Mouse (Mus musculus): ENCODE measurements around the gene Olfr620.

Olfr620 gene

GRCm38 (mm10) chr7:103612434-103612833, at the start of gene Olfr620:
TSS of gene Olfr620 (minus strand) at chr7:103612534.
- DNase-seq, result no peak

DNA sequence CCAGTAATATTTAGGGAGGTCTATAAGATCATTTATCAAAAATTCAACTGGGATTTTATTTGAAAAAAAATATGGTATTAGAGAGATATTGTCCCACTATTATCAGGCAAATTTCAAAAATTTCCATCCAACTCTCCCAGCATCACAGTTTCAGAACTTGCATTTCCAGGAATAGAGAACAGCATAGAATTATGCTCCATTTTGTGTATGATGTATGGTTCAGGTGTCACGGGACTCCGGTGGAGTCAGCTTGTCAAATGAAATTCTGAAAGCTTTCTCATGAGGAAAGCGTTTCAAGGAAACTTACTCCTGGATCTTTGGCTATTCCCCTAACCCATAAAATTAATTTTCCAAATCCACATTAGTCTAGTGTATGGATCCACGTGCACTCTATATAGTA, 31.7 kb upstream of the Olfr620 start:
- no peak for DNase-seq

DNA sequence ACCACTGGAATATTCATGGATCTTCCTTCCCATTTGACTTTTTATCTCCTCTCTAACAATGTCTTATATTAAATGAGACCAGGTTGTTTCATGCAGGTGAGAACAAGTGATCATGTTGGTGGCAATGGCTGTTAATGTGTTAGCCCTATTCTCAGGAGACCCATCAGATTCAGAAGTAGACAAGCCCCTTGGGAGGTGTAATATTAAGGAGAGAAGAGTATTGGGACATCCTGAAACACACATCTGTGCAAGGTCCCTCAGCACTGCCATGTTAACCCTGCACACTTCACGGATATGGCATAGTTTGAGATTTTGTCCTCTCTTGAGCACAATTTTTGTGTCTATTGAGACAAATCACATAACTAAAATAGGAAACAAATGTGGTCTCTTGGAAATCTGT, 30.3 kb upstream of the Olfr620 start, which contains the start of gene Olfr622:
Olfr622 (minus strand) TSS at position 101 of the 400 bp plus-strand sequence.
- DNase-seq, result no peak

DNA sequence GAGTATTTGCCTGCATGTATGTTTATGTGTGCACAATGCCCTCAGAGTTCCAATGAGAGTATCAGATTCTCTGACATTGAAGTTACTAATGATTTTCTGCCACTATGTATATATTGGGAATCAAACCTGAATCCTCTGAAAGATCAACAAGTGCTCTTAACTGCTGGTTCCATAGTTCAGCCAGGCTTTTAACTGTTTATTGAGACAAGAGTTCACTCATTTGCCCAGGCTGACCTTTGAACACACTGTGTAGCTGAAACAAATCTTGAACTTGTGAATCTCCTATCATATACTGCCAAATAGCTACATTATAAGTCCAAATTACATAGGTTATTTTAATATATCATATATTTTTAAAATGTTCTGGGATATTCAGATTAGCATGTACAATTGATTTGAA, 24.5 kb upstream of the Olfr620 start:
- no peak for DNase-seq

- no peak for DNase-seq
These were observed 4.9 kb downstream of the Olfr620 start for GRCm38 (mm10) chr7:103607425-103607824.

DNA sequence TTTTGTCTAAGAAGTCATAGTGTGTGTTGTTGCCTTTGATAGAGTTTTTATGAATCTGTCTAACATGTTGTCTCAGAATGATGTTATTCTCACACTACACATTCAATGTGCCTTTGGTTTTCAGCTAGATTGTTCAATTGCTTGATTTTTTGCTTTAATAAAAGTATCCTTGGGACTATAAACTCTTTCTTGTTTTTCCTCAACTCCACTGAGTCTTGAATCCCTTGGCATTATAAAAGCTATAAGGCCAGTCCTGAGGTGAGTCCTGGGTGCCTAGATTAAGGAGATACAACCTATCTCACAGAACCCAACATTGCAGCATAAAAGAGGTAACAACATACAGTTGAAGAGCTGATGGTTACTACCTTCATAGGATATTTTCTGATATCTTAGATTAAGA, 12.1 kb downstream of the Olfr620 start, which contains the start of gene Olfr619:
Olfr619 (plus strand) TSS at position 301 of the 400 bp plus-strand sequence.
- DNase-seq, result no peak

- DNase-seq, result no peak
These were observed 22.5 kb downstream of the Olfr620 start, which contains the start of gene Olfr618 for GRCm38 (mm10) chr7:103589803-103590202. TSS of gene Olfr618 (plus strand) at chr7:103590103.

DNA sequence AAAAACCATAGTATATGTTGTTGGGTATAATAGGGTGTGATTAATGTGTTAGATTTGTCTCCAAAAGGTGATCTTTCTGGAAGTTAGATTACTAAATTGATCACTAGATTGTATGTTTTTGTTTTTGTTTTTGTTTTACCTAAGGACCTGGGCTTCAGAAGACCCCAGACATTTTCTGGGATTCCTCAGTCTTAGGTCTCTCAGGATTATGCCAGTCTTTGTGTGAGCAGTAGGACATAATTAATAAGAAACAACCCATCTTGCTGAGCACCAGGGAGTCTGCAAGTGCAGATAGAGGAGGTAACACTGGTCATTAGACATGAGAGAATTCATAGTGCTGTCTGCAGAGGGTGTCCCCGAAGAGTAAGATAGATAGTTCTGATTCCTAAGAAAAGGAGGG, 39.6 kb downstream of the Olfr620 start, which contains the start of gene Olfr617:
Olfr617 (plus strand) TSS at position 301 of the 400 bp plus-strand sequence.
- DNase-seq, result no peak

- no peak for DNase-seq
These were observed 43.3 kb downstream of the Olfr620 start, which contains the start of gene Olfr616 for GRCm38 (mm10) chr7:103569043-103569442. TSS of gene Olfr616 (minus strand) at chr7:103569143.

DNA sequence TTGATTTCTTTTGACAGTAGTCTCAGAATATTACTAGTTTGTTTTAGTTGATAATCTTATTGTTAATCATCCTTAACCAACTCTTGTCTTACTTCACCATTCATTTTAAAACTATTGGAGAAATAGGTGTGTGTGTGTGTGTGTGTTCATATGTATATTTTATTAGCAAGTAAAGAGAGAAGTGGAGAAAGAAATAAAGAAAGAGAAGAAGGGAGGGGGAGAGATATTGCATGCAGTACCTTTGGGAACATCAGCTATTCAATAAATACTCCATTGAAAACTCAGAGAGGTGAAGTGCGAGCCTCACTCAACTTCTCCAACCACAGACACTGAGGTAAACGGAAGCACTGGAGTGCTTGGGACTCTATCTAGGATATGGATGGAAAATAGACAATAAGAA, 56.6 kb downstream of the Olfr620 start, which contains the start of gene Olfr615:
Olfr615 (plus strand) TSS at position 301 of the 400 bp plus-strand sequence.
- DNase-seq, result no peak

All from cerebellum, postnatal 10 days (tissue).